Mouse (Mus musculus) heart, embryonic 11.5 days (tissue): ENCODE data around the gene Pde4dip. TPM values are rescaled to one million over a fixed set of nuclear protein-coding genes. Genes with fewer than 3 reads are reported as not detected.

ENCODE experiments used
- ATAC-seq: fragments of 200-750 bp; cut with Nextera tagmentation; replicated peaks from 2 replicates; pipeline ENCODE4 v1.8.0; 2017; ENCODE audit warnings: moderate library complexity; ENCODE audit not compliant: insufficient number of reproducible peaks, low FRiP score, low TSS enrichment
- H3K27ac ChIP-seq: fragments of 300-500 bp; sonication (generic); 2 replicates; pipeline ENCODE4 v1.5.1; 2014; ENCODE audit warnings: mild to moderate bottlenecking, low read depth, low read length
- H3K27me3 ChIP-seq: fragments of 300-500 bp; sonication (generic); 2 replicates; pipeline ENCODE4 v1.6.1; 2014; ENCODE audit warnings: mild to moderate bottlenecking, low read length, mixed read lengths; ENCODE audit not compliant: control insufficient read depth, insufficient read depth
- H3K36me3 ChIP-seq: fragments of 300-500 bp; sonication (generic); 2 replicates; pipeline ENCODE4 v1.6.1; 2014; ENCODE audit warnings: mild to moderate bottlenecking, low read length, moderate library complexity, mixed read lengths; ENCODE audit not compliant: control insufficient read depth, insufficient read depth
- H3K4me1 ChIP-seq: fragments of 300-500 bp; sonication (generic); 2 replicates; pipeline ENCODE4 v1.6.1; 2014; ENCODE audit warnings: low read length; ENCODE audit not compliant: control insufficient read depth, insufficient read depth
- H3K4me2 ChIP-seq: fragments of 300-500 bp; sonication (generic); 2 replicates; pipeline ENCODE4 v1.6.1; 2014; ENCODE audit warnings: mild to moderate bottlenecking, moderate library complexity
- H3K4me3 ChIP-seq: fragments of 300-500 bp; sonication (generic); 2 replicates; pipeline ENCODE4 v1.5.1; 2014; ENCODE audit warnings: low read depth, low read length
- H3K9ac ChIP-seq: fragments of 300-500 bp; sonication (generic); 2 replicates; pipeline ENCODE4 v1.6.1; 2014; ENCODE audit warnings: mild to moderate bottlenecking, low read depth, low read length, moderate library complexity
- H3K9me3 ChIP-seq: fragments of 300-500 bp; sonication (generic); replicated peaks from 2 replicates; pipeline ENCODE4 v1.6.1; 2016; ENCODE audit warnings: low read length; ENCODE audit not compliant: control insufficient read depth
- WGBS: fragments of 180-500 bp; shearing (Covaris S2); extraction: QIAGEN DNeasy Blood & Tissue Kit; methylation state at CpG from one replicate; pipeline ENCODE4 v1.1.7; 2014; ENCODE audit not compliant: insufficient replicate concordance; 5-methylcytosine and 5-hydroxymethylcytosine counted together
- polyA plus RNA-seq: library from polyadenylated mRNA; unstranded; fragments of >200 nt; fragmentation: Nextera tagmentation; extraction: Ambion mirVana; gene quantifications from 2 replicates; pipeline ENCODE4 v1.2.1, GENCODE M21; 2014

The Pde4dip gene
- polyA plus RNA-seq, 1 experiment from 2014 or later = 69.8 TPM

GRCm38 (mm10) chr3:97755411-97755810, 133.1 kb downstream of the Pde4dip start:
- Histone ChIP-seq H3K9ac (no peak overlapping the region), H3K27ac (no peak overlapping the region), H3K9me3 (no peaks in the 10 kb centered on the region), H3K4me2 (no peak overlapping the region), H3K4me3 (no peak overlapping the region), H3K4me1 (no peaks in the 10 kb centered on the region), H3K27me3 (no peaks in the 10 kb centered on the region), H3K36me3 (peaks cover 38% of the 10 kb centered on the region)
- 91% methylated on average over 14 of the region's 14 CpGs for WGBS
- no peak for ATAC-seq

GRCm38 (mm10) chr3:97752901-97753300, 135.6 kb downstream of the Pde4dip start:
- H3K9me3 ChIP-seq = no peaks in the 10 kb centered on the region
- peaks cover 53% of the 10 kb centered on the region for H3K36me3 ChIP-seq
- no peak overlapping the region for H3K9ac ChIP-seq
- H3K4me3 ChIP-seq = no peak overlapping the region
- H3K27me3 ChIP-seq = no peaks in the 10 kb centered on the region
- H3K4me2 ChIP-seq = no peak overlapping the region
- WGBS = 79% methylated on average over 3 of the region's 3 CpGs
- no peak for ATAC-seq
- H3K4me1 ChIP-seq = no peaks in the 10 kb centered on the region
- H3K27ac ChIP-seq = no peak overlapping the region

GRCm38 (mm10) chr3:97751566-97751965, 136.9 kb downstream of the Pde4dip start:
- H3K36me3 ChIP-seq = peaks cover 47% of the 10 kb centered on the region
- ATAC-seq = no peak
- no peaks in the 10 kb centered on the region for H3K4me1 ChIP-seq
- no peak overlapping the region for H3K4me2 ChIP-seq
- H3K9ac ChIP-seq = no peak overlapping the region
- WGBS = 92% methylated on average over 21 of the region's 21 CpGs
- H3K9me3 ChIP-seq = no peaks in the 10 kb centered on the region
- H3K4me3 ChIP-seq = no peak overlapping the region
- H3K27me3 ChIP-seq = no peaks in the 10 kb centered on the region
- no peak overlapping the region for H3K27ac ChIP-seq

- Histone ChIP-seq H3K9me3 (no peaks in the 10 kb centered on the region), H3K4me1 (no peaks in the 10 kb centered on the region), H3K4me2 (no peak overlapping the region), H3K27me3 (no peaks in the 10 kb centered on the region), H3K9ac (no peak overlapping the region), H3K36me3 (peaks cover 53% of the 10 kb centered on the region), H3K27ac (no peak overlapping the region), H3K4me3 (no peak overlapping the region)
- 75% methylated on average over 10 of the region's 10 CpGs for WGBS
- ATAC-seq = no peak
These were observed 139.7 kb downstream of the Pde4dip start for GRCm38 (mm10) chr3:97748789-97749188.

GRCm38 (mm10) chr3:97742841-97743240, 145.7 kb downstream of the Pde4dip start:
- ATAC-seq = no peak
- 90% methylated on average over 8 of the region's 8 CpGs for WGBS
- Histone ChIP-seq H3K27me3 (no peaks in the 10 kb centered on the region), H3K4me1 (no peaks in the 10 kb centered on the region), H3K4me3 (no peak overlapping the region), H3K9me3 (no peaks in the 10 kb centered on the region), H3K9ac (no peak overlapping the region), H3K27ac (no peak overlapping the region), H3K36me3 (peaks cover 48% of the 10 kb centered on the region), H3K4me2 (no peak overlapping the region)

- no peak overlapping the region for H3K9ac ChIP-seq
These were observed 152.9 kb downstream of the Pde4dip start for GRCm38 (mm10) chr3:97735575-97735974.

GRCm38 (mm10) chr3:97734259-97734658, 154.2 kb downstream of the Pde4dip start:
- H3K9me3 ChIP-seq = no peaks in the 10 kb centered on the region
- H3K4me3 ChIP-seq = no peak overlapping the region
- H3K36me3 ChIP-seq = peaks cover 6% of the 10 kb centered on the region; the same call in 1 of the 2 replicates
- no peaks in the 10 kb centered on the region for H3K27me3 ChIP-seq
- no peak overlapping the region for H3K4me2 ChIP-seq
- no peak for ATAC-seq
- WGBS = 57% methylated on average over 4 of the region's 4 CpGs
- no peak overlapping the region for H3K27ac ChIP-seq
- no peaks in the 10 kb centered on the region for H3K4me1 ChIP-seq
- no peak overlapping the region for H3K9ac ChIP-seq

More at GRCm38 (mm10) chr3:97735575-97735974, 152.9 kb downstream of the Pde4dip start:
- Histone ChIP-seq H3K4me2 (no peak overlapping the region), H3K27me3 (no peaks in the 10 kb centered on the region), H3K4me1 (no peaks in the 10 kb centered on the region), H3K9me3 (no peaks in the 10 kb centered on the region), H3K27ac (no peak overlapping the region), H3K4me3 (no peak overlapping the region), H3K36me3 (0 out of 2 replicates have a peak, but pooled peaks cover 2% of the 10 kb centered on the region)
- WGBS = 80% methylated on average over 5 of the region's 5 CpGs
- no peak for ATAC-seq

- WGBS = 79% methylated on average over 6 of the region's 6 CpGs
These were observed 155.9 kb downstream of the Pde4dip start for GRCm38 (mm10) chr3:97732622-97733021.

GRCm38 (mm10) chr3:97730624-97731023, 157.9 kb downstream of the Pde4dip start:
- no peak overlapping the region for H3K9ac ChIP-seq
- H3K4me3 ChIP-seq = no peak overlapping the region
- no peak for ATAC-seq
- H3K9me3 ChIP-seq = no peaks in the 10 kb centered on the region
- peaks cover 6% of the 10 kb centered on the region; the same call in 1 of the 2 replicates for H3K36me3 ChIP-seq
- no peaks in the 10 kb centered on the region for H3K4me1 ChIP-seq
- H3K27ac ChIP-seq = no peak overlapping the region
- 72% methylated on average over 7 of the region's 7 CpGs for WGBS
- H3K27me3 ChIP-seq = no peaks in the 10 kb centered on the region
- H3K4me2 ChIP-seq = no peak overlapping the region

More at GRCm38 (mm10) chr3:97732622-97733021, 155.9 kb downstream of the Pde4dip start:
- Histone ChIP-seq H3K27me3 (no peaks in the 10 kb centered on the region), H3K4me3 (no peak overlapping the region), H3K36me3 (peaks cover 6% of the 10 kb centered on the region; the same call in 1 of the 2 replicates), H3K4me2 (no peak overlapping the region), H3K9ac (no peak overlapping the region), H3K9me3 (no peaks in the 10 kb centered on the region), H3K27ac (no peak overlapping the region), H3K4me1 (no peaks in the 10 kb centered on the region)
- no peak for ATAC-seq
